Mouse (Mus musculus) embryonic facial prominence, embryonic 14.5 days (tissue): ENCODE data around the gene Rsph14. TPM values are rescaled to one million over a fixed set of nuclear protein-coding genes. Genes with fewer than 3 reads are reported as not detected.

Experiments used
- polyA plus RNA-seq: library from polyadenylated mRNA; unstranded; fragments of >200 nt; fragmentation: Nextera tagmentation; extraction: Ambion mirVana; gene quantifications from 2 replicates; pipeline ENCODE4 v1.2.1, GENCODE M21; 2014

Rsph14 gene
- polyA plus RNA-seq, 1 experiment from 2014 or later, result 2.4 TPM

Other genes starting within 250 kb of the Rsph14 start
- gene Gnaz, start 65.4 kb downstream of the Rsph14 start, polyA plus RNA-seq, result 3.8 and 4.2 TPM in 2 replicates
- 6.7 and 8.7 TPM in 2 replicates for gene Rab36, start 4.5 kb upstream of the Rsph14 start, polyA plus RNA-seq
- gene Bcr, start 28.0 kb upstream of the Rsph14 start, polyA plus RNA-seq, result 6.7 and 8.1 TPM in 2 replicates
- 20.3 and 24.7 TPM in 2 replicates for gene Specc1l, start 179.5 kb upstream of the Rsph14 start, polyA plus RNA-seq